Mouse (Mus musculus): ENCODE results near the gene Nop9.

DNA sequence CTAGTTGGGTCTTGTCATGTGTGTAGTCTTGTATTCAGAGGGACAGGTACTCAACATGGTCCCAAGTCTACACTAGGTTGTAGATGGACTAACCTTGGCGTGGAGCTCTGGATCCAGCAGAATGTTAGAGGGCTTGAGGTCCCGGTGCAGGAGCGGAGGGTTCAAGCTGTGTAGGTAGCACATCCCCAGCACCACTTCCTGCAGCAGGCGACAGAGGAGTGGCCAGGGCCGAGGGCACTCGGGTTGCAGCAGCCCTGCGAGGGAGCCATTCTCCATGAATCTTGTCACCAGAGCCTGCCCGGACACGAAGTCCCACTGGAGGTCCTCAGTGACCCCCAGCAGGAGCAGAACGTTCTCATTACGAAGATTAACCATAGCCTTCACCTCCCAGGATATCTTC lies 42.2 kb downstream of the Nop9 start:
- TF ChIP-seq POLR2A (IDR thresholded peaks at IDR 0.05; ENCODE audit: low read depth, low read length) (no peak), BHLHE40 (IDR thresholded peaks at IDR 0.05; ENCODE audit: low read depth, low read length) (no peak), JUND (conservative IDR thresholded peaks at IDR 0.05; ENCODE audit: low read depth, low read length) (no peak), RCOR1 (conservative IDR thresholded peaks at IDR 0.05; ENCODE audit: low read depth, low read length) (no peak), CTCF (conservative IDR thresholded peaks at IDR 0.05 in 1 of 2, IDR thresholded peaks at IDR 0.05 in 1 of 2; ENCODE audit: low read depth in 2 of 2, low read length in 2 of 2) (no peak), GABPA (IDR thresholded peaks at IDR 0.05; ENCODE audit: insufficient replicate concordance, low read depth, low read length) (no peak), USF1 (IDR thresholded peaks at IDR 0.05; ENCODE audit: low read depth, low read length) (no peak), POLR2AphosphoS2 (IDR thresholded peaks at IDR 0.05; ENCODE audit: low read depth, low read length) (no peak), RAD21 (IDR thresholded peaks at IDR 0.05; ENCODE audit: low read depth, low read length) (no peak), HCFC1 (IDR thresholded peaks at IDR 0.05; ENCODE audit: low read depth, low read length) (no peak), ZMIZ1 (IDR thresholded peaks at IDR 0.05; ENCODE audit: low read depth, low read length) (no peak)
